Mouse (Mus musculus): Measurements from ENCODE around the gene Rpn2.

Gene Rpn2

DNA sequence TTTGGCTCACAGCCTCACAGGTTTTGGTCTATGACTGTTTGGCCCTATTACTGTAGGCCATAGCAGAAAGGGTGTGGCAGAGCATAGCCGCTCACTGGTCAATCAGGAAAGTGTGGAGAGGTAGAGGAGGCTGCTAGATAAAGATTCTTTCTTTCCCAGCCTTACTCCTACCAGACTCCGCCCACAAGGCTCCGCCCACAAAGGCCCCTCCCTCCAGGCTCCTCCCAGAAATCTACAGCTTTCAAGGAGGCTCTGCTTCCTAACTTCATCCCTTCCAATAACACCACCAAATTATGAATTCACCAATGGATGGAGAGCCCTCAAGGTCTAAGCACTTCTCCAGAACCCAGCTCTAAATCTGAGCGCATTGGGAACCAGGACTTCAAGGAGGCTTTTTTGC lies 74.4 kb downstream of the Rpn2 start:
- no peak for DNase-seq

DNA sequence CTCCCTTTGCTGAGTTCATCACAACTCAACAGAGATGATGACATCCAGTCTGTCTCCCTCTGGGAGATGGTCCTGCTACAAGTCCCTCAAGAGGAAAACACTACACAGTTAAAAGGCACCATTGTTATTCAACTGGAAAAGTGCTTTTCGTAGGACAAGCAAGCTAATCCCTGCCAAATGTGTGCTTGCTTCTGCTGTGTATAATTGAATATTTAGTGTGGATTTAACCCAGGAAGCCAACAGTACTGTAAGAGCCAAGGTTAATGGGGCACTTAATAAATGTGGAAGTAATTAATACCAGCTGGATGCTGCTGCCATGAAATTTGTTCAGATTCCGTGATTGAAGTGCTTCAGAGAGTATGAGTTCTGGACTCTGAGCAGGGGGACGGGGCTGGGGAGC lies 75.3 kb downstream of the Rpn2 start:
- no peak for DNase-seq

DNA sequence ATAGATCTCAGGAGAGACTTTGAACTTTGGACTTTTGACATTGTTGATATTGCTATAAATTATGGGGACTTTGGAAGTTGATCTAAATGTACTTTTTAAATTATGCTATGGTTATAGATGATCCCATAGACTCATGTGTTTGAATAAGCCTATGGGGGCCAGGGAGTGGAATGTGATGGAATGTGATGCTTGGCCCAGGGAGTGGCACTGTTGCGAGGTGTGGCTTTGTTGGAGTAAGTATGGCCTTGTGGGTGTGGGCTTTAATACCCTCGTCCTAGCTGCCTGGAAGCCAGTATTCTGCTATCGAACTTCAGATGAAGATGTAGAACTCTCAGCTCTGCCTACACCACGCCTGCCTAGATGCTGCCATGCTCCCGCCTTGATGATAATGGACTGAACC lies 81.2 kb downstream of the Rpn2 start:
- no peak for DNase-seq

DNA sequence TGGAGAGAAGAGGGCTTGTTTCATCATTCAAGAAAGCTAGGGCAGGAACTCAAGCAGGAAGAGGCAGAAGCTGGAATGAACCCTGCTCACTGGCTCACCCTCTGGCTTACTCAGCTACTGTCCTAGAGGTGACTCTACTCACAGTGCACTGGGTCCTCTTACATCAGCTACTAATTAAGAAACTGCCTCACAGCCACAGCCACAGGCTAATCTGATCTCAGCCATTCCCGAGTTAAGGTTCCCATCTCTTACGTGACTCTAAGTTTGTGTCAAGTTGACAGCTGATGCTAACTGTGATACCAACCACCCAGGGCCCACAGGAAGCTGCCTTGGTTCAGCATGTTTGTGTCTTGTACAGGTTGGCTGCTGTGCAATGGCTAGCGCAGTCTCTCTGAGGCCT lies 84.2 kb downstream of the Rpn2 start:
- no peak for DNase-seq

DNA sequence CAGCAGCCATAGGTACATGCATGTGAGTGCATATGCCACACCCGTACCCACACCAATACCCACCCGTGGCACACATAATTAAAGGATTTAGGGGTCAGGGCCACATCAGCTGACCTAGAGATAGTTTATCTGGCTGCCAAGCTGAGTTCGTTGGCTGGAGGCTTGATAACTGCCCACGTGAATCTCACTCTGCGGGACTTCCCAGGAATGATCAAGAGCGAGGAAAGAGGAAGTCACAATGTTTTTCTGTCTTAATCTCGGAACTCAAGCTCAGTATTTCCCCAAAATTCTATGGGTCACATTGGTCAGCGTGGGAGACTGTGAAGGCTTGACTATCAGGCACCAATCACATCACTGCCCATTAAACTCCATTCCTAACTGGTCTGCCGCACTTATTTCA lies 87.9 kb downstream of the Rpn2 start:
- DNase-seq = no peak

DNA sequence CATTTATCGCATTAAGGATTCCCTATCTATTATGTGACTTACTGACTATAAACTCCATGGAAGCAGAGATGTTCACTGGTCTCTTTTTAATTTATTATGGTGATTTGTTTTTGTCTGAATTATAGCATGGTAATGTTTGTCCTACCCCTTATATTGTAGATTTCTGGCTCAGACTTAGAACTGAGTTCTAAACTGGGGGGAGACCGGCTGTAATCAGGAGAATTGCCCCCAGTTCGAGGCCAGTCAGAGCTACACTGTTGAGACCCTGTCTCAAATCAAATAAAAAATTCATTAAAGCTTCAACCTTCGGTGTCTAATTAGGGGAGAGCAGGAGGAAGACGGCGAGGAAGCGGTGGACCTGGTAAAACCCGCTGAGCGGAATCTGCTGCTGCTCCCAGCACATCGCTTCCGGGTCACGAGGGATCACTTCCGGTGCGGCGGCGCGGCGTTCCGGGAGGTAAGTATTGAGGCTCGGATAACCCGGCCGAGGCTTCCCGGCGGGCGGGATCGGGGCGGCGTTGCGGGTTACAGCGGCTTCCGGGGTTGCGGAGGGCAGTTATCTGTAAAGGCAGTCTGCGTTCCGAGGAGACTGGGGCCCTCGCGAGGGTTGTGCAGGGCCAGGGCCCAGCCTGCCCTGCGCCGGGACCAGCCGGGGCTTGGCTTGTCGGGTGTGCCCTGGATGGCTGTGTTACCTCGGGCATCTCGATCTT lies 88.5 kb downstream of the Rpn2 start, which contains the start of gene Manbal:
Gene Manbal (plus strand): TSS at position 411 of the 710 bp plus-strand sequence.
- DNase-seq = peak; percentile 97

DNA sequence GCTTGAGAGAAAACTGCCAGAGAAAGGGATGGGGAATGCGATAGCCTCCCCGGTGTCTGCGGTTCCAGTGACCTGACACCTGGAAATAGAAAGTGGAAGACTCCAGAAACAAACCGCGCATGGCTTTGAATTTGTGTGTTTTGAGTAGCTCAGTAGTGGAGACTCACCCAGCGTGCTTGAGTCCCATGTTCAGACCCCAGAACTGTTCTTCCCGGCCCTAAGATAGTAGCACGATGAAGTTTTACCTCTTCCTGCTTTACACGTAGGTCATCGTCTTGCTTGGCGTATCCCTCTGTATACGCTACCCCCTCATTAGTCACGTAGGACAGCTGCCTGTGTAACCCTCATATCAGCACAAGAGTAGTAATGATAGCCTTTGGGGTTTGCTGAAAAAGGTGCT lies 89.2 kb downstream of the Rpn2 start:
- no peak for DNase-seq

DNA sequence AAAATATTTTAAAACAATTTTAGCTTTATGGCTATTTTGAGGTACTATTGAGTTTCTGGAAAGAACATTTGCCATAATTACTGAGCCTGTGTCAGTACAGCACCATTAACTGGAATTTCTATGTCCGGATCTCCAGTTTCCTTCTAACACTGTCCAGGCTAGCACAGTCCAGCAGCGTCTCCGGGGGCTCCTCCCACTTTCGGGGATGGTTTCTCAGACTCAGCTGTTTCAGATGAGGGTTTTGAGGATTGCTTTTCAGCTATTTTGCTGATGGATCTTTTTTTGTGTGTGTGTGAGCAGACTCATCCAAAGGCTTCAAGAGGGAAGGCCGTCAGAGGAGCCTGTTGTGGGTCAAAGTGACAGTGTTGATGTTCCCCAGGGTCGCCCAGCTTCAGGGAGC lies 92.9 kb downstream of the Rpn2 start:
- DNase-seq = peak; percentile 36

DNA sequence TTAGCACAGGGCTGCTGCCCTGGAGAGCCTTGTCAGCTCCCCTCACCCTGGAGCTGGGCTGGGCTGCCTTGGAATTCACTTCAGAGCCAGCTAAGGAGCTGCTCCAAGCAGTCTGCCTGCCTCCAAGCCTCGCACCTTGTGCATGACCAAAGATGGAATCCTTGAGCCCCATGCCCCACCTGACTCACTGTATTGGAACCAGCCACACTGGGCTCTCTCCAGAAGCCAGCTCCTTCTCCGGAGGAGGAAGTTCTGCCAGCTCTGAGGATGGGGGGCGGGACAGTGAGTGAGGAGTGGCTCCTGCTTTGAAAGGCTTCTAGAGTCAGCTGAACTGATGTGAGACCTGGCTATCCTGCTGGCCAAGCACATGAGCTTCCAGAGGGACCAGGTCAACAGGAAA lies 94.9 kb downstream of the Rpn2 start:
- DNase-seq = no peak

DNA sequence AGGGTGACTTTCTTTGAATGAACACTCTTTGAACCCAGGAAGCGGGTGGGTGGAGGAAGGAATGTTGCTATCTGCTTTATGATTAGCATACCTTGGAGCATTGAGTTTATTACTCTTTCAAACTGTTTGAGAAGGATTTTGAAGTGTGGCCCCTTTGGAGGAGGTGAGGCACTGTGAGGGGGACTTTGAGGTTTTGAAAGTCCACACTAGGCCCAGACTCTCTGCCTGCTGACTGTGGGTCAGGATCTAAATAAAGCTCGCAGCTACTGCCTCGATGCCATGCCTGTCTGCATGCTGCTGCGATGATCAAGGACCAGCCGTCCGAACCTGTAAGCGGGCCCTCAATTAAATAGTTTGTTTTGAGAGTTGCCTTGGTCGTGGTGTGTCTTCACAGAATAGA lies 96.2 kb downstream of the Rpn2 start:
- DNase-seq = no peak

All from kidney, postnatal 10 days (tissue).